Mouse (Mus musculus): ENCODE results near the gene Spns3.

Gene Spns3

GRCm38 (mm10) chr11:72453105-72453953 is 97.0 kb downstream of the Spns3 start:
- no peak for DNase-seq (ENCODE audit: low read depth, low spot score)

- DNase-seq (ENCODE audit: low read depth, low spot score): no peak
These were observed 98.1 kb downstream of the Spns3 start for GRCm38 (mm10) chr11:72452140-72452665.

- peak; percentile 77 for DNase-seq (ENCODE audit: low read depth, low spot score)
These were observed 102.8 kb downstream of the Spns3 start for GRCm38 (mm10) chr11:72447475-72447874.

GRCm38 (mm10) chr11:72446311-72447105 is 103.8 kb downstream of the Spns3 start:
- DNase-seq (ENCODE audit: low read depth, low spot score): peak; percentile 91
